Mouse (Mus musculus) intestine, postnatal 0 days (tissue): ENCODE measurements at regions not wholly inside any gene's neighbourhood (a gene's known extent, or its start where the extent isn't known, plus 50 kb on each side); places are given as distances from the start of the nearest gene placed in this dataset.
A peak's percentile ranks its signal among the peaks of the same experiment; 100 is the strongest.

Experiments
- ATAC-seq: fragments of 200-750 bp; cut with Nextera tagmentation; 2 replicates; pipeline ENCODE4 v1.8.0; 2017; ENCODE audit warnings: mild to moderate bottlenecking, moderate TSS enrichment, moderate library complexity
- H3K27ac ChIP-seq: fragments of 300-500 bp; sonication (generic); 2 replicates; pipeline ENCODE4 v1.5.1; 2014; ENCODE audit warnings: mild to moderate bottlenecking, low read depth, low read length, moderate library complexity
- H3K27me3 ChIP-seq: fragments of 300-500 bp; sonication (generic); replicated peaks from 2 replicates; pipeline ENCODE4 v1.6.1; 2014; ENCODE audit warnings: low read length, mixed read lengths; ENCODE audit not compliant: control insufficient read depth, insufficient read depth
- H3K36me3 ChIP-seq: fragments of 300-500 bp; sonication (generic); 2 replicates; pipeline ENCODE4 v1.6.1; 2014; ENCODE audit warnings: mild to moderate bottlenecking, moderate library complexity; ENCODE audit not compliant: control insufficient read depth, insufficient read depth
- H3K4me1 ChIP-seq: fragments of 300-500 bp; sonication (generic); replicated peaks from 2 replicates; pipeline ENCODE4 v1.6.1; 2014; ENCODE audit warnings: antibody characterized with exemption, low read length, mixed read lengths; ENCODE audit not compliant: control insufficient read depth, insufficient read depth
- H3K4me2 ChIP-seq: fragments of 300-500 bp; sonication (generic); replicated peaks from 2 replicates; pipeline ENCODE4 v1.6.1; 2014; ENCODE audit warnings: low read depth, mild to moderate bottlenecking, moderate library complexity
- H3K4me3 ChIP-seq: fragments of 300-500 bp; sonication (generic); 2 replicates; pipeline ENCODE4 v1.5.1; 2014; ENCODE audit warnings: low read depth, low read length
- H3K9ac ChIP-seq: fragments of 300-500 bp; sonication (generic); 2 replicates; pipeline ENCODE4 v1.6.1; 2014; ENCODE audit warnings: mild to moderate bottlenecking, low read depth, low read length
- H3K9me3 ChIP-seq: fragments of 300-500 bp; sonication (generic); 2 replicates; pipeline ENCODE4 v1.6.1; 2016; ENCODE audit warnings: mixed run types; ENCODE audit not compliant: control insufficient read depth
- CTCF ChIP-seq: sonication (generic); IDR thresholded peaks from 2 replicates; pipeline ENCODE4 v1.5.1; 2016; ENCODE audit warnings: low read depth, mild to moderate bottlenecking, control low read depth, antibody characterized with exemption, moderate library complexity
- WGBS: fragments of 180-500 bp; shearing (Covaris S2); extraction: QIAGEN DNeasy Blood & Tissue Kit; methylation state at CpG from one replicate; pipeline ENCODE4 v1.1.7; 2014; 5-methylcytosine and 5-hydroxymethylcytosine counted together

GRCm38 (mm10) chr9:112735761-112736160 lies 500.0 kb upstream of the Arpp21 start:
- no peaks in the 10 kb centered on the region for H3K4me1 ChIP-seq
- ATAC-seq, result no peak
- H3K9ac ChIP-seq, result no peak overlapping the region
- TF ChIP-seq CTCF, result no peak
- H3K4me2 ChIP-seq, result no peak overlapping the region
- no peaks in the 10 kb centered on the region for H3K9me3 ChIP-seq
- H3K36me3 ChIP-seq, result no peaks in the 10 kb centered on the region
- H3K4me3 ChIP-seq, result no peak overlapping the region
- H3K27ac ChIP-seq, result no peak overlapping the region
- no peaks in the 10 kb centered on the region for H3K27me3 ChIP-seq

DNA sequence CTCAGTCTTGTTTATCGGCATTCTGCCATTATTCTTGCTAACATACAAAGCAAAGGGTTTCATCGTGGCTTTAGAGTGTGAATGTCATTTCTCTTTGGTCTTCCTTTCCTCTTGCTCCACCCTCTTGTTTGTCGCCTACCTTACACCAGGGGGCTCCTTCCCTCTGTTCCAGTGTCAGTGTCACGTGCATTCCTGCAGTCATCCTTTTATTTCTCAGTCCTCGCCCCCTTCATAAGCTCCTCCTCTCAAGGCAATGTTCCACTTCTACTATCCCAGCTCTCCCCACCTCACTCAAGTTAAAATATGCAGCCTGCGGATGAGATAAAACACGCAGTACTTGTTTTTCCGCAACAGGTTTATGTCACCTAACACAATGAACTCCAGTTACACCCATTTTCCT lies 489.8 kb upstream of the Arpp21 start:
- Histone ChIP-seq H3K4me2 (no peak overlapping the region), H3K36me3 (no peaks in the 10 kb centered on the region), H3K9me3 (no peaks in the 10 kb centered on the region), H3K9ac (no peak overlapping the region), H3K27me3 (no peaks in the 10 kb centered on the region), H3K4me1 (no peaks in the 10 kb centered on the region), H3K27ac (no peak overlapping the region), H3K4me3 (no peak overlapping the region)
- WGBS, result 40% methylated on average over 8 of the region's 8 CpGs
- no peak for ATAC-seq
- peak; percentile 41 for TF ChIP-seq CTCF

DNA sequence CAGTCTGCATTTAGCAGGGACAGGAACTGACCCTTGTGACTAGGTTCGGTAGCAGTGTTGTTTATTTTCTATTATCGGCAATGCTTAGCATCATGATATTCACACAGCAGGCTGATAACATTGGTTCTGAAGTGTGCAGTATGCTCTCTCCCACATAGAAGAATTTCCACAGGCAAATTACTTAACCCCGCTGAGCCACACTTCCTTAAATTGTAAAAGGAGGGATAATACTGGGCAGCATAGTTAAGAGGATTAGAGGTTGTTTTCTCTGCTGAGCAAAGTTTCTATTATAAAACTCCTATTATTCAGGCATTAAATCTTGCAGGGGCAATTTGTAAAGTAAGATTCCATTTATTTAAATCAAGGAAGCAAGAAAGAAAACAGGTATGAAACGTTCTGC lies 489.4 kb upstream of the Arpp21 start:
- TF ChIP-seq CTCF, result no peak
- Histone ChIP-seq H3K4me1 (no peaks in the 10 kb centered on the region), H3K4me2 (no peak overlapping the region), H3K9me3 (no peaks in the 10 kb centered on the region), H3K4me3 (no peak overlapping the region), H3K9ac (no peak overlapping the region), H3K36me3 (no peaks in the 10 kb centered on the region), H3K27ac (no peak overlapping the region), H3K27me3 (no peaks in the 10 kb centered on the region)
- ATAC-seq, result no peak
- whole genome bisulfite sequencing, result 46% methylated on average over 4 of the region's 4 CpGs

DNA sequence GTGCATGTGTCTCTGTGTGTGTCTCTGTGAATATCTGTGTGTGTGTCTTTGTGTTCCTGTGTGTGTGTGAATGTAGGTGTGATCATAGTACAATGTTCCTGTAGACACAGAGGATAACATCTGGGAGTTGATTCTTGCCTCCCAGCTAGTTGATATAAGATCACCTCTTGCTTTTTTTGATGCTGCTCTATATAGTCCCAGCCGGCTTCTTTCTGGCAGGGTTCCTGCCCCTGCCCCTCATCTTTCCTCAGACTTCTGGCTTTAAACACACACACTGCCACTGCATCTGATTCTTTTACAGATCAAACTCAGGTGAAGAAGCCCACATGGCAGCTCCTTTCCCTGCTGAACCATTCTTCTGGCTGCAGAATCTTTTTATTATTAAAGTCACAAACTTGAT lies 487.6 kb upstream of the Arpp21 start:
- 61% methylated on average over 1 of the region's 1 CpGs for WGBS
- Histone ChIP-seq H3K4me1 (no peaks in the 10 kb centered on the region), H3K27ac (no peak overlapping the region), H3K4me3 (no peak overlapping the region), H3K27me3 (no peaks in the 10 kb centered on the region), H3K4me2 (no peak overlapping the region), H3K9me3 (no peaks in the 10 kb centered on the region), H3K9ac (no peak overlapping the region), H3K36me3 (no peaks in the 10 kb centered on the region)
- ATAC-seq, result no peak
- TF ChIP-seq CTCF, result no peak

DNA sequence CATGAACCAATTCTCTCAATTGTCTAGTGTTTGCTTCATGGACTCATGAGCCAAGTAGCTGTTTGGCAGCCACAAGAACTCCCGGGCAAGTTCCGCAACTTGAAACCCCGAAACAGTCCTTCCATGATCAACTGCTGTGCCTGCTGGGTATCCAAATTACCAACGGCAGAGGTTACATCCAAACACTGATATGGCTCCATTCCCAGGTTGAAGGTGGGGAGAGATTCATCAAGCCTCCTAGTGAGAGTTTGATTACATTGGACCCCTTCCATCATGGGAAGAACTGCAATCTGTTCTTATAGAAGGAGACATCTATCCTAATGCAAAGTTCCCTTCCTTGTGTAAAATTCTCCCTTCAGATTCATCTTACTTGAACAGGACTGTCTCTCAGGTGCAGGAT lies 486.8 kb upstream of the Arpp21 start:
- Histone ChIP-seq H3K4me3 (no peak overlapping the region), H3K9me3 (no peaks in the 10 kb centered on the region), H3K36me3 (no peaks in the 10 kb centered on the region), H3K27me3 (no peaks in the 10 kb centered on the region), H3K4me2 (no peak overlapping the region), H3K9ac (no peak overlapping the region), H3K27ac (no peak overlapping the region), H3K4me1 (no peaks in the 10 kb centered on the region)
- ATAC-seq, result no peak
- TF ChIP-seq CTCF, result no peak
- 79% methylated on average over 4 of the region's 4 CpGs for WGBS

- Histone ChIP-seq H3K9ac (no peak overlapping the region), H3K27ac (no peak overlapping the region), H3K4me1 (no peaks in the 10 kb centered on the region), H3K36me3 (no peaks in the 10 kb centered on the region), H3K27me3 (no peaks in the 10 kb centered on the region), H3K4me3 (no peak overlapping the region), H3K9me3 (no peaks in the 10 kb centered on the region), H3K4me2 (no peak overlapping the region)
- TF ChIP-seq CTCF, result no peak
- WGBS, result 63% methylated on average over 1 of the region's 1 CpGs
- no peak for ATAC-seq
These were observed 479.5 kb upstream of the Arpp21 start for GRCm38 (mm10) chr9:112715197-112715762.

DNA sequence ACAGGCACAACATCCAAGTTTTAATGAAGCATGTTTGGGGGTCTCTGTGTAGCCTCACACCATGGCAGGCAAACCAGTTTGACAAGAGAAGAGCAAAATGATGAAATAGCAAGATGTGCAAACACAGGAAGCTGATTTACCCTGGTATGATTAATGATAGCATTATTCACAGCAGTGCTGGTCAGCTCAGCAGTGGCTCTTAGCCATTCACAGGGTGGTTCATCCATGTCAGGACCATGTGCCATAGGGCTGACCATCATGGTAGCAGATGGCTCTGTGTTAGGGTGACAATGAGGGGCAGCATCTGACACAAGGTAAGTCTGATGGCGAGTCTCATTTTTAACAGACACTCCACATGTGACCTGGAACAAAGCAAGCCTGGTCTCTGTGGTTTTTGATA lies 443.1 kb upstream of the Arpp21 start:
- Histone ChIP-seq H3K4me3 (no peak overlapping the region), H3K36me3 (no peaks in the 10 kb centered on the region), H3K9me3 (no peaks in the 10 kb centered on the region), H3K27me3 (no peaks in the 10 kb centered on the region), H3K4me2 (no peak overlapping the region), H3K4me1 (no peaks in the 10 kb centered on the region), H3K9ac (no peak overlapping the region), H3K27ac (no peak overlapping the region)
- no peak for TF ChIP-seq CTCF
- 67% methylated on average over 1 of the region's 1 CpGs for WGBS
- ATAC-seq, result no peak
